32 mouse cellular contexts compared by ENCODE assay signal in genomic region chr4:115840842-115841241, GRCm38 (mm10). TPM values are rescaled to one million over a fixed set of nuclear protein-coding genes. Genes with fewer than 3 reads are reported as not detected.
DNase-seq lines count a peak whose midpoint lies in the region; ATAC-seq and TF ChIP-seq lines count a peak whose summit lies in the region.
"Had no signal": no experiment of that assay in that cellular context is flagged by ENCODE, and none has a peak within 500 bp of the region (broad histone marks: within the 10 kb centered on the region; RNA-seq: fewer than 3 reads in every experiment).

No protein-coding gene starts in this region.

- no peak overlapping the region for H3K4me2 ChIP-seq in stomach, embryonic 15.5 days
- H3K4me2 ChIP-seq in stomach, postnatal 0 days (replicated peaks; ENCODE audit: low read depth): no peak overlapping the region
- peak overlapping the region; percentile 85; the same call in 1 of the 2 replicates for H3K4me2 ChIP-seq in liver, embryonic 16.5 days (ENCODE audit: low read depth, low read length)
- H3K4me2 ChIP-seq: embryonic facial prominence, embryonic 12.5 days; kidney, embryonic 15.5 days; limb, embryonic 13.5 days; midbrain, embryonic 15.5 days had no signal

- no peaks in the 10 kb centered on the region for H3K27me3 ChIP-seq in cerebellum, adult 2 months (ENCODE audit: control insufficient read depth, insufficient read depth, low read length)
- H3K27me3 ChIP-seq in stomach, embryonic 15.5 days (replicated peaks): no peaks in the 10 kb centered on the region
- no peaks in the 10 kb centered on the region for H3K27me3 ChIP-seq in stomach, postnatal 0 days (ENCODE audit: control insufficient read depth, insufficient read depth, low read length)
- H3K27me3 ChIP-seq in liver, embryonic 16.5 days (ENCODE audit: control insufficient read depth, insufficient read depth, low read depth, low read length): no peaks in the 10 kb centered on the region
- H3K27me3 ChIP-seq in hindbrain, embryonic 10.5 days (ENCODE audit: insufficient read depth, poor library complexity, severe bottlenecking): no peaks in the 10 kb centered on the region
- H3K27me3 ChIP-seq: embryonic facial prominence, embryonic 12.5 days; forebrain, embryonic 12.5 days; kidney, embryonic 15.5 days; limb, embryonic 13.5 days; midbrain, embryonic 15.5 days had no signal

- no peak for TF ChIP-seq CTCF in cerebellum, adult 2 months (IDR thresholded peaks at IDR 0.05; ENCODE audit: borderline replicate concordance, insufficient read depth, low read depth, low read length)
- TF ChIP-seq CTCF in stomach, postnatal 0 days (IDR thresholded peaks at IDR 0.05; ENCODE audit: low read depth): no peak

- no peak overlapping the region for H3K27ac ChIP-seq in cerebellum, adult 2 months (ENCODE audit: insufficient read depth, low read length)
- H3K27ac ChIP-seq in stomach, embryonic 15.5 days: peak overlapping the region; percentile 51; the same call in 1 of the 2 replicates
- no peak overlapping the region for H3K27ac ChIP-seq in stomach, postnatal 0 days (replicated peaks)
- H3K27ac ChIP-seq in liver, embryonic 16.5 days (ENCODE audit: low read length): no peak overlapping the region
- H3K27ac ChIP-seq in hindbrain, embryonic 10.5 days: no peak overlapping the region
- H3K27ac ChIP-seq: embryonic facial prominence, embryonic 12.5 days; forebrain, embryonic 12.5 days; kidney, embryonic 15.5 days; left cerebral cortex, adult 2 months; limb, embryonic 13.5 days; midbrain, embryonic 10.5 days; midbrain, embryonic 15.5 days had no signal

- no peak overlapping the region for H3K4me3 ChIP-seq in cerebellum, adult 2 months (replicated peaks; ENCODE audit: insufficient read depth, low read depth, low read length)
- no peak overlapping the region for H3K4me3 ChIP-seq in stomach, embryonic 15.5 days (replicated peaks)
- H3K4me3 ChIP-seq in stomach, postnatal 0 days (ENCODE audit: low read depth, low read length): no peak overlapping the region
- no peak overlapping the region for H3K4me3 ChIP-seq in liver, embryonic 16.5 days (ENCODE audit: low read depth, low read length)
- no peak overlapping the region for H3K4me3 ChIP-seq in hindbrain, embryonic 10.5 days
- H3K4me3 ChIP-seq: embryonic facial prominence, embryonic 12.5 days; forebrain, embryonic 12.5 days; kidney, embryonic 15.5 days; left cerebral cortex, adult 2 months; limb, embryonic 13.5 days; midbrain, embryonic 10.5 days; midbrain, embryonic 15.5 days had no signal

- no peak overlapping the region for H3K9ac ChIP-seq in stomach, embryonic 15.5 days
- no peak overlapping the region for H3K9ac ChIP-seq in stomach, postnatal 0 days (ENCODE audit: low read length)
- H3K9ac ChIP-seq in liver, embryonic 16.5 days (ENCODE audit: low read depth, low read length): no peak overlapping the region
- H3K9ac ChIP-seq: embryonic facial prominence, embryonic 12.5 days; forebrain, embryonic 12.5 days; forebrain, postnatal 0 days; kidney, embryonic 15.5 days; limb, embryonic 13.5 days; midbrain, embryonic 15.5 days had no signal

- H3K9me3 ChIP-seq in stomach, embryonic 15.5 days: no peaks in the 10 kb centered on the region
- H3K9me3 ChIP-seq in stomach, postnatal 0 days (ENCODE audit: control insufficient read depth, low read length): no peaks in the 10 kb centered on the region
- no peaks in the 10 kb centered on the region for H3K9me3 ChIP-seq in liver, embryonic 16.5 days (replicated peaks; ENCODE audit: control insufficient read depth, low read length)
- no peaks in the 10 kb centered on the region for H3K9me3 ChIP-seq in hindbrain, embryonic 10.5 days
- H3K9me3 ChIP-seq: embryonic facial prominence, embryonic 12.5 days; forebrain, embryonic 12.5 days; kidney, embryonic 15.5 days; limb, embryonic 13.5 days; midbrain, embryonic 10.5 days; midbrain, embryonic 15.5 days had no signal

- TF ChIP-seq EP300 in stomach, postnatal 0 days (optimal IDR thresholded peaks at IDR 0.05): no peak

- no peaks in the 10 kb centered on the region for H3K36me3 ChIP-seq in stomach, embryonic 15.5 days
- no peaks in the 10 kb centered on the region for H3K36me3 ChIP-seq in stomach, postnatal 0 days (ENCODE audit: control insufficient read depth, insufficient read depth, low read length)
- peaks cover 3% of the 10 kb centered on the region; the same call in 1 of the 2 replicates for H3K36me3 ChIP-seq in liver, embryonic 16.5 days (ENCODE audit: control insufficient read depth, insufficient read depth)
- no peaks in the 10 kb centered on the region for H3K36me3 ChIP-seq in hindbrain, embryonic 10.5 days
- H3K36me3 ChIP-seq: embryonic facial prominence, embryonic 12.5 days; forebrain, embryonic 12.5 days; limb, embryonic 13.5 days; midbrain, embryonic 15.5 days had no signal

- ATAC-seq in stomach, embryonic 15.5 days (ENCODE audit: insufficient read depth, low FRiP score, low read depth): no peak
- ATAC-seq in stomach, postnatal 0 days (ENCODE audit: low FRiP score, low TSS enrichment): no peak
- no peak for ATAC-seq in liver, embryonic 16.5 days (ENCODE audit: low read depth)
- ATAC-seq: forebrain, postnatal 0 days; hindbrain, embryonic 16.5 days; midbrain, embryonic 15.5 days had no signal

- peak; percentile 29 for DNase-seq in cerebellum, adult 9-11 months
- no peak for DNase-seq in cerebellum, adult 2 months
- no peak for DNase-seq in stomach, postnatal 0 days (ENCODE audit: low spot score)
- no peak for DNase-seq in hindbrain, embryonic 10.5 days (ENCODE audit: low spot score)
- DNase-seq in right cerebral cortex, postnatal 14 days: no peak
- DNase-seq: adrenal gland, postnatal 14 days; cerebellum, adult 11-12 months; cerebellum, postnatal 36 days; gastrocnemius, postnatal 14 days; heart, postnatal 14 days; kidney, adult 18-20 months; kidney, postnatal 25 days; lung, adult 2 months; lung, postnatal 10 days; thymus, postnatal 14 days had no signal

- TF ChIP-seq POLR2A in cerebellum, adult 2 months (IDR thresholded peaks at IDR 0.05; ENCODE audit: borderline replicate concordance, insufficient read depth, low read length): no peak

- WGBS in cerebellum, adult 2 months: 85% methylated on average over 4 of the region's 4 CpGs
- 89% methylated on average over 4 of the region's 4 CpGs for WGBS in stomach, embryonic 15.5 days
- WGBS in stomach, postnatal 0 days: 89% methylated on average over 4 of the region's 4 CpGs
- whole genome bisulfite sequencing in liver, embryonic 16.5 days (ENCODE audit: insufficient replicate concordance): 80% methylated on average over 4 of the region's 4 CpGs
- 91% methylated on average over 4 of the region's 4 CpGs for WGBS in hindbrain, embryonic 10.5 days

- H3K4me1 ChIP-seq in cerebellum, adult 2 months (ENCODE audit: control insufficient read depth, insufficient read depth, low read length): no peaks in the 10 kb centered on the region
- H3K4me1 ChIP-seq in stomach, embryonic 15.5 days: 0 out of 2 replicates have a peak, but pooled peaks cover 5% of the 10 kb centered on the region
- no peaks in the 10 kb centered on the region for H3K4me1 ChIP-seq in stomach, postnatal 0 days (replicated peaks; ENCODE audit: control insufficient read depth, insufficient read depth)
- peaks cover 26% of the 10 kb centered on the region for H3K4me1 ChIP-seq in liver, embryonic 16.5 days (ENCODE audit: control insufficient read depth, low read depth, low read length)
- H3K4me1 ChIP-seq in hindbrain, embryonic 10.5 days (replicated peaks): peaks cover 21% of the 10 kb centered on the region

RNA-seq across cellular contexts. Expression of gene Mknk1, which starts 1.8 kb away (rescaled TPM):
- polyA plus RNA-seq in cerebellum, adult 2 months (2012; rRNA removed): 58.3 and 60.0 TPM in 2 replicates
- 43.1 and 58.5 TPM in 2 replicates for polyA plus RNA-seq in stomach, embryonic 15.5 days (2015; fragmentation: Nextera tagmentation; extraction: Ambion mirVana)
- 11.6 and 15.1 TPM in 2 replicates for polyA plus RNA-seq in stomach, postnatal 0 days (2015; fragmentation: Nextera tagmentation; extraction: Ambion mirVana)
- polyA plus RNA-seq in liver, embryonic 16.5 days (2015; fragmentation: Nextera tagmentation; extraction: Ambion mirVana): 30.7 and 30.9 TPM in 2 replicates
- polyA plus RNA-seq in hindbrain, embryonic 10.5 days (2016; fragmentation: Nextera tagmentation; extraction: Ambion mirVana): 26.0 and 30.7 TPM in 2 replicates

RNA-seq across cellular contexts. Expression of gene Mob3c, which starts 12.9 kb away (rescaled TPM):
- polyA plus RNA-seq in cerebellum, adult 2 months (2012; rRNA removed): 9.4 and 11.1 TPM in 2 replicates
- polyA plus RNA-seq in stomach, embryonic 15.5 days (2015; fragmentation: Nextera tagmentation; extraction: Ambion mirVana): 11.8 and 13.5 TPM in 2 replicates
- 7.5 and 8.1 TPM in 2 replicates for polyA plus RNA-seq in stomach, postnatal 0 days (2015; fragmentation: Nextera tagmentation; extraction: Ambion mirVana)
- 7.8 and 10.2 TPM in 2 replicates for polyA plus RNA-seq in liver, embryonic 16.5 days (2015; fragmentation: Nextera tagmentation; extraction: Ambion mirVana)
- 3.8 and 6.2 TPM in 2 replicates for polyA plus RNA-seq in hindbrain, embryonic 10.5 days (2016; fragmentation: Nextera tagmentation; extraction: Ambion mirVana)

RNA-seq across cellular contexts. Expression of gene Kncn, which starts 43.4 kb away (rescaled TPM):
- 0.08 and 0.14 TPM in 2 replicates for polyA plus RNA-seq in cerebellum, adult 2 months (2012; rRNA removed)
- polyA plus RNA-seq in stomach, embryonic 15.5 days (2015; fragmentation: Nextera tagmentation; extraction: Ambion mirVana): not detected in 2 replicates
- polyA plus RNA-seq in stomach, postnatal 0 days (2015; fragmentation: Nextera tagmentation; extraction: Ambion mirVana): not detected in 2 replicates
- polyA plus RNA-seq in liver, embryonic 16.5 days (2015; fragmentation: Nextera tagmentation; extraction: Ambion mirVana): not detected in 2 replicates
- polyA plus RNA-seq in hindbrain, embryonic 10.5 days (2016; fragmentation: Nextera tagmentation; extraction: Ambion mirVana): not detected in 2 replicates
- polyA plus RNA-seq: embryonic facial prominence, embryonic 12.5 days; forebrain, embryonic 12.5 days; heart, embryonic 14.5 days; hindbrain, embryonic 11.5 days; intestine, embryonic 14.5 days; limb, embryonic 13.5 days; lung, adult 2 months; macrophage; midbrain, embryonic 15.5 days; neural tube, embryonic 11.5 days; stomach, embryonic 14.5 days had no signal

RNA-seq across cellular contexts. Expression of gene 6430628N08Rik, which starts 49.6 kb away (rescaled TPM):
- 0.08 and 0.23 TPM in 2 replicates for polyA plus RNA-seq in cerebellum, adult 2 months (2012; rRNA removed)
- not detected in 2 replicates for polyA plus RNA-seq in stomach, embryonic 15.5 days (2015; fragmentation: Nextera tagmentation; extraction: Ambion mirVana)
- polyA plus RNA-seq in stomach, postnatal 0 days (2015; fragmentation: Nextera tagmentation; extraction: Ambion mirVana): not detected in 2 replicates
- not detected in 2 replicates for polyA plus RNA-seq in liver, embryonic 16.5 days (2015; fragmentation: Nextera tagmentation; extraction: Ambion mirVana)
- 0.10 TPM in 1 of 2 replicates, not detected in the other for polyA plus RNA-seq in hindbrain, embryonic 10.5 days (2016; fragmentation: Nextera tagmentation; extraction: Ambion mirVana)
- polyA plus RNA-seq: embryonic facial prominence, embryonic 12.5 days; forebrain, embryonic 12.5 days; heart, embryonic 14.5 days; hindbrain, embryonic 11.5 days; intestine, embryonic 14.5 days; kidney, embryonic 15.5 days; limb, embryonic 13.5 days; lung, adult 2 months; macrophage; neural tube, embryonic 11.5 days; stomach, embryonic 14.5 days had no signal

RNA-seq across cellular contexts. Expression of gene Atpaf1, which starts 56.2 kb away (rescaled TPM):
- 71.2 and 81.2 TPM in 2 replicates for polyA plus RNA-seq in cerebellum, adult 2 months (2012; rRNA removed)
- polyA plus RNA-seq in stomach, embryonic 15.5 days (2015; fragmentation: Nextera tagmentation; extraction: Ambion mirVana): 47.8 and 50.9 TPM in 2 replicates
- polyA plus RNA-seq in stomach, postnatal 0 days (2015; fragmentation: Nextera tagmentation; extraction: Ambion mirVana): 30.4 and 30.6 TPM in 2 replicates
- 11.6 and 12.7 TPM in 2 replicates for polyA plus RNA-seq in liver, embryonic 16.5 days (2015; fragmentation: Nextera tagmentation; extraction: Ambion mirVana)
- 38.3 and 49.9 TPM in 2 replicates for polyA plus RNA-seq in hindbrain, embryonic 10.5 days (2016; fragmentation: Nextera tagmentation; extraction: Ambion mirVana)
